Mouse (Mus musculus): ENCODE measurements at regions not wholly inside any gene's neighbourhood (a gene's known extent, or its start where the extent isn't known, plus 50 kb on each side); places are given as distances from the start of the nearest gene placed in this dataset.

DNA sequence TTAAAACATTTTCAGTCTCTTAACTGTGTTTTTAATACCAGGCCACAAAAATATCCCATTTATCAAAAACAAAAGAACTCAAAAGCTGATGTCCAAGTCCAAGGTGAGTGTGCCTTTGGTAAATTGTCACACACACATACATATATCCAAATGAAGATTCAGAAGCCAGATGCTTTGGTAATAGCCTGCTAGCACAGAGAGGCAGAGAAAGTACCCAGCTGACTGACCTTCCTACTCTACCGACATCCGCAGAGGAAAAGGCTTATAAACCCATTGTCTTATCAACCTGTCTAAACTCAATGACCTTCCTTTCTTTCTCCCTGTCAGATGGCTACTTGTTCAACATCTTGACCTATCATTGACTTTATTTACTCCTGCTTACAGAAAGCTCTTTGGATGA, 158.3 kb downstream of the Drd1 start:
- Histone ChIP-seq H3K9ac (ENCODE audit: low read depth, low read length) (no peak overlapping the region), H3K27ac (ENCODE audit: low read depth, low read length) (no peak overlapping the region), H3K4me3 (ENCODE audit: low read depth, low read length) (no peak overlapping the region), H3K4me2 (no peak overlapping the region), H3K36me3 (ENCODE audit: control insufficient read depth, insufficient read depth, low read length) (no peaks in the 10 kb centered on the region), H3K9me3 (replicated peaks; ENCODE audit: control insufficient read depth, low read length) (0 out of 2 replicates have a peak, but pooled peaks cover 4% of the 10 kb centered on the region), H3K4me1 (ENCODE audit: control insufficient read depth, insufficient read depth, low read length) (peaks cover 6% of the 10 kb centered on the region), H3K27me3 (ENCODE audit: control insufficient read depth, insufficient read depth, low read length) (no peaks in the 10 kb centered on the region)
- 89% methylated on average over 2 of the region's 2 CpGs for WGBS (ENCODE audit: insufficient replicate concordance)
- ATAC-seq (replicated peaks; ENCODE audit: insufficient number of reproducible peaks, low FRiP score, low TSS enrichment), result no peak

DNA sequence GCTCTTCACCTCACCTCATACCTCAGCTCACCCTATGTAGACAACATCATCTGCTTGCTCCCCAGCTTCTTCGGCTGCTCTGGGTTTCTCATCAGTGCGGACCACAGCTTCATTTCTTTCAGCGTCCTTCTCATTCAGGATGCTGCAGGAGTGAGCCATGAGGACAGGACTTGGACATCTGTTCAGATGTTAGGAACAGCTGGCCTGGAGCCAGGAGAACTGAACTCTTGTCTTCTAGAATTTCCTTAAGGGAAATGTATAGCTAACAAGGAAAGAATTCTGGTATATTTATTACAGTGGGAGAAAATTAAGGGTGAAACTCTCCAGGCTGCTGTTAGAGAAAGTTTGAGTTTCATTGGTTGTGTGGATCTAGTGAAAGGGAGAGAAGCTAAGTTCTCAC, 167.1 kb downstream of the Drd1 start:
- Histone ChIP-seq H3K4me3 (ENCODE audit: low read depth, low read length) (no peak overlapping the region), H3K9me3 (replicated peaks; ENCODE audit: control insufficient read depth, low read length) (no peaks in the 10 kb centered on the region), H3K27ac (ENCODE audit: low read depth, low read length) (no peak overlapping the region), H3K4me1 (ENCODE audit: control insufficient read depth, insufficient read depth, low read length) (no peaks in the 10 kb centered on the region), H3K27me3 (ENCODE audit: control insufficient read depth, insufficient read depth, low read length) (no peaks in the 10 kb centered on the region), H3K36me3 (ENCODE audit: control insufficient read depth, insufficient read depth, low read length) (no peaks in the 10 kb centered on the region), H3K4me2 (no peak overlapping the region), H3K9ac (ENCODE audit: low read depth, low read length) (no peak overlapping the region)
- 93% methylated on average over 3 of the region's 3 CpGs for WGBS (ENCODE audit: insufficient replicate concordance)
- no peak for ATAC-seq (replicated peaks; ENCODE audit: insufficient number of reproducible peaks, low FRiP score, low TSS enrichment)

DNA sequence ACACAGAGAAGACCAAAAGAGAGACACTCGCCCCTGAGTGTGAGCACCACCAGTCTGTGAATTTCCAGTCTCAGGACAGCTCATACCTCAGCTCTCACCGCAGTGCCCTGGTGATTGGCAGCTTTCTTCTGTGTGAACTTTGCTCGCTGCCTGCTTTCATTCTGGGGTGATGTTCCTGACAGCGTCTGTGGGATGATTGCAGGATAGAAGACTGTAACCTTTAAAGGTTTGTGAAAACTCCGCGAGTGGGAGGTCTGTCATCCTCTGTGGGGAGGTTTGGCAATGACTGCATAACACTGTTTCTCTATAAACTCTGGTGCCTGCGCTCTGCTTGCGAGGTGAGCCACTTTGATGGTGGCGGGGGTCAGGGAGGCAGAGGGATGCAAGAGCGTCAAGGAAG, 169.7 kb downstream of the Drd1 start:
- no peaks in the 10 kb centered on the region for H3K9me3 ChIP-seq (replicated peaks; ENCODE audit: control insufficient read depth, low read length)
- no peaks in the 10 kb centered on the region for H3K27me3 ChIP-seq (ENCODE audit: control insufficient read depth, insufficient read depth, low read length)
- no peak overlapping the region for H3K27ac ChIP-seq (ENCODE audit: low read depth, low read length)
- H3K36me3 ChIP-seq (ENCODE audit: control insufficient read depth, insufficient read depth, low read length), result no peaks in the 10 kb centered on the region
- 76% methylated on average over 10 of the region's 10 CpGs for WGBS (ENCODE audit: insufficient replicate concordance)
- H3K4me3 ChIP-seq (ENCODE audit: low read depth, low read length), result no peak overlapping the region
- H3K9ac ChIP-seq (ENCODE audit: low read depth, low read length), result no peak overlapping the region
- ATAC-seq (replicated peaks; ENCODE audit: insufficient number of reproducible peaks, low FRiP score, low TSS enrichment), result no peak
- no peak overlapping the region for H3K4me2 ChIP-seq
- H3K4me1 ChIP-seq (ENCODE audit: control insufficient read depth, insufficient read depth, low read length), result no peaks in the 10 kb centered on the region

DNA sequence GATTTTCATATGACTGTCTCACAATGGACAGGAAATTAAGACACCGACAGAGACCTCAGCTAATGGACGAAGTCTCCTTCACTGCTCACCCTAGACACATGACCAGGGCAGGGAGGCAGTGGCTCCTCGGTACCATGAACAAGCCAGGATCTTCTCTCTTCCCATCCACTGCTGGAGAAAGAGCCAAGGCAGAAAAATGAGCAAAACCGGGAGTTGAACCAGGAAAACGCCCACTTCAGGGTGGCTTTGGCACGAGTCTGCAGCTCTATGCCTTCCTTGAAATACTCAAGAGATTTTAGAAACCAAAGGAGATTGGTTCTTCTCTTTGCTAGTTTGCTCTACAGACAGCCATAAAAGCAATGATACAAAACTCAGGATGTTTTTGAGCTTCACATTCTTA, 172.3 kb downstream of the Drd1 start:
- Histone ChIP-seq H3K9me3 (replicated peaks; ENCODE audit: control insufficient read depth, low read length) (0 out of 2 replicates have a peak, but pooled peaks cover 3% of the 10 kb centered on the region), H3K4me1 (ENCODE audit: control insufficient read depth, insufficient read depth, low read length) (no peaks in the 10 kb centered on the region), H3K27ac (ENCODE audit: low read depth, low read length) (no peak overlapping the region), H3K27me3 (ENCODE audit: control insufficient read depth, insufficient read depth, low read length) (no peaks in the 10 kb centered on the region), H3K36me3 (ENCODE audit: control insufficient read depth, insufficient read depth, low read length) (no peaks in the 10 kb centered on the region), H3K4me2 (no peak overlapping the region), H3K9ac (ENCODE audit: low read depth, low read length) (no peak overlapping the region), H3K4me3 (ENCODE audit: low read depth, low read length) (no peak overlapping the region)
- ATAC-seq (replicated peaks; ENCODE audit: insufficient number of reproducible peaks, low FRiP score, low TSS enrichment), result no peak
- 80% methylated on average over 6 of the region's 6 CpGs for WGBS (ENCODE audit: insufficient replicate concordance)

DNA sequence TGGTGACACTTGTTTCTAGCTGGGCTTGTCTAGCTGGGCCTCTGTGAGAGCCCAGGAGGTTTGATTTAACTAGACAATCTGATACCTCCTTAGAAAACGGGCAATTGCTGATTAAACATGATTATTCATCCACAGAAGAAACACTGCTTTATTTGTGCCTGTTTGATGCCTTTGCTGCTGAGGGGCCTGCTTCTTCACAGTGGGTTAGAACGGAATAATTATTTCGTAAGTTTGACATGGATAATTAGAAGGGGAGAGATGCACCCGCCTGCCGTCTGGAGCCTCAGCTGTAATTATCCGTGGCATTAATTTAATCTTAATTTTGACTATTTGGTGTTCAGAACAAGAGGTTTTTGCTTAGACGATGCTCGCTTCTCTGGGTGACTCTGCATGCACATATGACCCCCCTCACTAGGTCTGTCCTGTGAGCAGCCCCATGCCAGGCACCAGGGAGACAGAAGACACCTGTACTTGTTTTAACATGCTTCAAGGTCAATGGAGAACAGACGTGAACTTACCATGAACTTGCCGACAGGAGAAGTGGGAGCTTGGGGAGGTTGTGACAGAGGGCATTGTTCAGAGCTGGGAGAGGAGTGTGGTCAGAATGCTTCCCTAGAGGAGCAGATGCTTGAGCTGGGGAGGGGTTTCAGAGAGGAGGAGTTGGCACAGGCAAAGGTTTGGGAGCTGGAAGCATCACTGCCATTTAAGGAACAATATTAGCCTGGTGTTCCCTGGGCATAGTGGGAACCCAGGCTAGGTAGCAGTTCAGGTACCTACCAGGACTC, 174.8 kb downstream of the Drd1 start:
- WGBS (ENCODE audit: insufficient replicate concordance), result 70% methylated on average over 10 of the region's 10 CpGs
- 0 out of 2 replicates have a peak, but pooled peaks cover 3% of the 10 kb centered on the region for H3K9me3 ChIP-seq (replicated peaks; ENCODE audit: control insufficient read depth, low read length)

DNA sequence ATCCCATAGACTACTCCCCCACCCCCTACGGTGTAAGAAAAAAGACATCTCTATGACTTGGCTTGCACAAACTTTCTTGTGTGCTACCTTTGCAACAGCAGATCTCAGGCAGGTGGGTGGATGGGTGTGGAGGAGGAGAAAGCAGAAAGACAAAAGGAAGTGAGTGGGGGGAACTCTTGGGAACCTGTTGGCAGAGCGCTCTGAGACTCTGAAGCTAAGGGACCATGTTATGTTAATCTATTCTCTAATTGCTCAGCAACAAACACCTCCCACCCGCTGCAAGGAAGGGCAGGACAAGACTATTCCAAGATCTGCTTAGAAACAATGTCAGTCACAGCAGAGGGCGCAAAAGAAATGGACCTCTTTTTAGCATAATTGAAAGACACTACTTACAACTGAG, 180.0 kb downstream of the Drd1 start:
- no peak for ATAC-seq (replicated peaks; ENCODE audit: insufficient number of reproducible peaks, low FRiP score, low TSS enrichment)
- Histone ChIP-seq H3K4me3 (ENCODE audit: low read depth, low read length) (no peak overlapping the region), H3K36me3 (ENCODE audit: control insufficient read depth, insufficient read depth, low read length) (no peaks in the 10 kb centered on the region), H3K27me3 (ENCODE audit: control insufficient read depth, insufficient read depth, low read length) (no peaks in the 10 kb centered on the region), H3K9ac (ENCODE audit: low read depth, low read length) (no peak overlapping the region), H3K9me3 (replicated peaks; ENCODE audit: control insufficient read depth, low read length) (0 out of 2 replicates have a peak, but pooled peaks cover 3% of the 10 kb centered on the region), H3K4me2 (no peak overlapping the region), H3K4me1 (ENCODE audit: control insufficient read depth, insufficient read depth, low read length) (no peaks in the 10 kb centered on the region), H3K27ac (ENCODE audit: low read depth, low read length) (no peak overlapping the region)
- WGBS (ENCODE audit: insufficient replicate concordance), result 78% methylated on average over 4 of the region's 4 CpGs

More for the DNA sequence above, 174.8 kb downstream of the Drd1 start:
- Histone ChIP-seq H3K36me3 (ENCODE audit: control insufficient read depth, insufficient read depth, low read length) (no peaks in the 10 kb centered on the region), H3K4me1 (ENCODE audit: control insufficient read depth, insufficient read depth, low read length) (no peaks in the 10 kb centered on the region), H3K4me2 (no peak overlapping the region), H3K27me3 (ENCODE audit: control insufficient read depth, insufficient read depth, low read length) (no peaks in the 10 kb centered on the region), H3K4me3 (ENCODE audit: low read depth, low read length) (no peak overlapping the region), H3K27ac (ENCODE audit: low read depth, low read length) (no peak overlapping the region), H3K9ac (ENCODE audit: low read depth, low read length) (no peak overlapping the region)
- no peak for ATAC-seq (replicated peaks; ENCODE audit: insufficient number of reproducible peaks, low FRiP score, low TSS enrichment)

DNA sequence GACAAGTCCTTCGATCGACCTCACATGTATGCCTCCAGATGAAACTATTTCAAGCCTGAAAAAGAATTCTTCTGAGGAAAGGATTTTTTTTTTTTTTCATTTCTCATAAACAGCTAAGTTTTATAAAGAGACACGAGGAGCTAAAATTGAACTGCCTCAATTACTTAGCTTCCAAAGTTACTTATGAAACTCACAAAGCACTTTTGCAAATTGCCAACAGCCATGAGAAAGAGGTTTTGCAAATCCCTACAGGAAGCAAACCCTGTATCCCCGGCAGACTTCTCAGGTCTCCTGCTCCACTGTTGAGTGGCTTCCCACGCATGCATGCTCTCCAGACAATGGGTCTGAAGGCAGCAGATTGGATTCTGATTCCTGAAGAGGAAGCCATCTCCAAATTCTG, 190.2 kb downstream of the Drd1 start:
- no peaks in the 10 kb centered on the region for H3K27me3 ChIP-seq (ENCODE audit: control insufficient read depth, insufficient read depth, low read length)
- no peak overlapping the region for H3K4me3 ChIP-seq (ENCODE audit: low read depth, low read length)
- ATAC-seq (replicated peaks; ENCODE audit: insufficient number of reproducible peaks, low FRiP score, low TSS enrichment), result no peak
- H3K36me3 ChIP-seq (ENCODE audit: control insufficient read depth, insufficient read depth, low read length), result no peaks in the 10 kb centered on the region
- no peaks in the 10 kb centered on the region for H3K9me3 ChIP-seq (replicated peaks; ENCODE audit: control insufficient read depth, low read length)
- WGBS (ENCODE audit: insufficient replicate concordance), result 75% methylated on average over 5 of the region's 5 CpGs
- no peak overlapping the region for H3K9ac ChIP-seq (ENCODE audit: low read depth, low read length)
- no peaks in the 10 kb centered on the region for H3K4me1 ChIP-seq (ENCODE audit: control insufficient read depth, insufficient read depth, low read length)
- H3K4me2 ChIP-seq, result no peak overlapping the region
- H3K27ac ChIP-seq (ENCODE audit: low read depth, low read length), result no peak overlapping the region

DNA sequence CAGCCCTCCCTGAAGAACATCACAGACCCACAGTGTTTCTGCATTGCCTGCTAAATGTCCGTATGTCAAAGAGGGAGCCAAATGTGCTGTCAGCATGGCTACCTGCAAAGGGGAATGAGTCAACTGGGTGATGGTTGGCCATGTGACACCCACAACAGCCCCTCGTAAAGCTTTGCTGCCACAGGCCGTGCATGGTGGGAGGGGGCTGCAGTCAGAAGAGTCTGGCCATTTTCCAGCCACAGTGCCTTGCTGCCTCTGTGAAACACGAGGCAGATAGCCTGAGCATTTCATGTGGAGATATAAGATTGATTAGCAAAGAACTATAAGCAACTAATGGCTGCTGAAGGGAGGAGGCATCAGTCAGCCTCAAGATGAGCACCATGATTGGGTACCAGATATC, 193.2 kb downstream of the Drd1 start:
- no peaks in the 10 kb centered on the region for H3K4me1 ChIP-seq (ENCODE audit: control insufficient read depth, insufficient read depth, low read length)
- 57% methylated on average over 4 of the region's 4 CpGs for WGBS (ENCODE audit: insufficient replicate concordance)

DNA sequence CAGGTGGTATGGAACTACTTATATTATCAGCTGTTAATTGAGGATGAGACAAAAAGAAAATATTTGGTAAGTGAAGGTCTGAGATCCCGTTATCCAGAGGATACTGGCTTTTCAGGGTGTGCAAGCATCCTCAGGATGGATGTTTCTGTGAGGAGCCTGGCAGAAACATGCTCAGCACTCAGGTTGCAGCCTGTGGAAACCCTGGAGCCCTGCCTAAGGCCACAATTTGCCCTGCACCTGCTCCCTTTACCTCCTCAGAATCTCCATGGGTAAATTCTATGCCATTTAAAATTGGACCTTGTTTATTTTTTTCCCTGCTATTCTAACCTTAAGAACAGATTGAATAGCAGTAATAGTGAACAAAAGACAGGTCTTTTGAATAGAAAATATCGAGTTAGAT, 201.3 kb downstream of the Drd1 start:
- Histone ChIP-seq H3K36me3 (ENCODE audit: control insufficient read depth, insufficient read depth, low read length) (no peaks in the 10 kb centered on the region), H3K27ac (ENCODE audit: low read depth, low read length) (no peak overlapping the region), H3K27me3 (ENCODE audit: control insufficient read depth, insufficient read depth, low read length) (no peaks in the 10 kb centered on the region), H3K4me2 (no peak overlapping the region), H3K9me3 (replicated peaks; ENCODE audit: control insufficient read depth, low read length) (no peaks in the 10 kb centered on the region), H3K4me1 (ENCODE audit: control insufficient read depth, insufficient read depth, low read length) (no peaks in the 10 kb centered on the region), H3K9ac (ENCODE audit: low read depth, low read length) (no peak overlapping the region), H3K4me3 (ENCODE audit: low read depth, low read length) (no peak overlapping the region)
- 59% methylated on average over 2 of the region's 2 CpGs for WGBS (ENCODE audit: insufficient replicate concordance)
- ATAC-seq (replicated peaks; ENCODE audit: insufficient number of reproducible peaks, low FRiP score, low TSS enrichment), result no peak

More for the DNA sequence above, 193.2 kb downstream of the Drd1 start:
- no peak overlapping the region for H3K9ac ChIP-seq (ENCODE audit: low read depth, low read length)
- H3K27me3 ChIP-seq (ENCODE audit: control insufficient read depth, insufficient read depth, low read length), result no peaks in the 10 kb centered on the region
- no peak overlapping the region for H3K27ac ChIP-seq (ENCODE audit: low read depth, low read length)
- H3K4me2 ChIP-seq, result no peak overlapping the region
- H3K36me3 ChIP-seq (ENCODE audit: control insufficient read depth, insufficient read depth, low read length), result no peaks in the 10 kb centered on the region
- H3K4me3 ChIP-seq (ENCODE audit: low read depth, low read length), result no peak overlapping the region
- no peak for ATAC-seq (replicated peaks; ENCODE audit: insufficient number of reproducible peaks, low FRiP score, low TSS enrichment)
- no peaks in the 10 kb centered on the region for H3K9me3 ChIP-seq (replicated peaks; ENCODE audit: control insufficient read depth, low read length)

Data from heart, embryonic 11.5 days (tissue).